Mouse (Mus musculus): Measurements from ENCODE around the gene Mast1. TPM values are rescaled to one million over a fixed set of nuclear protein-coding genes. Genes with fewer than 3 reads are reported as not detected.

Gene Mast1
- total and polyA plus RNA-seq, 3 experiments: 0.21 to 0.34 TPM; not detected in 1

DNA sequence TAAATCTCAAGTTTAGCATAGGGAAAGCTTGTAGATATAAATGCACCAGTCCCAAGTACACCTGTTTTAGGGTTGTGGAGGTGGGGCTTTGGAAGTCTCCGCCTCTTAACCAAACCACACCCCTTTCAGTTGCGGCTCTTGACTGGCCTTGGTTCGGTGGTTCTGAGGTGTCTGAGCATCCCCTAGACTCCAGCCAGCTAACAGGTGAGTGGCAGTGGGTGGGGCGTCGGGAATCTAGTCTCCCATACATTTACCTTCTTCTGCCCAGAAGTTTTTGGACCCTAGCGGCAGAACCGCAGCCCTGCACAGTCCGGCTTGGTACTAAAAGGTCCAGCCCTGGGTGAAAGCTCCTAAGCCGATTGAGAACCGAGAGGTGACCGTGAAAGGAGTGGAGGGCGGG is 12.6 kb upstream of the Mast1 start:
- Histone ChIP-seq H3K36me3 (replicated peaks in 1 of 2; ENCODE audit: control insufficient read depth in 1 of 2, insufficient read depth in 1 of 2, low read length in 1 of 2) (no peaks in the 10 kb centered on the region), H3K9ac (ENCODE audit: insufficient read depth, low read depth) (no peak overlapping the region), H3K4me3 (replicated peaks in 1 of 3; ENCODE audit: low read depth in 2 of 3, low read length in 2 of 3, poor library complexity in 1 of 3) (no peak overlapping the region), H3K79me2 (replicated peaks; ENCODE audit: control insufficient read depth, extremely low read depth, insufficient read depth, poor library complexity, severe bottlenecking) (no peaks in the 10 kb centered on the region), H3K4me1 (ENCODE audit: control insufficient read depth in 1 of 2, insufficient read depth in 2 of 2) (peaks cover 6 to 7% of the 10 kb centered on the region in 2 experiments), H3K9me3 (replicated peaks; ENCODE audit: low read length) (peaks cover 2% of the 10 kb centered on the region), H3K27ac (ENCODE audit: insufficient read depth, low read depth) (no peak overlapping the region), H3K4me2 (ENCODE audit: insufficient read depth, low read depth, poor library complexity, severe bottlenecking) (no peak overlapping the region), H3K27me3 (replicated peaks) (peaks cover 57% of the 10 kb centered on the region)
- dilution Hi-C loops (cut with MboI; ENCODE audit: extremely low pct_ligation_motif_present, extremely low pct_unique_long_range_greater_than_20kb, low sequenced_read_pairs): no loop called here
- no peak for TF ChIP-seq ZC3H11A (IDR thresholded peaks at IDR 0.05; ENCODE audit: low read depth, low read length)
- in situ Hi-C loops (cut with MboI; ENCODE audit: low pct_ligation_motif_present, low pct_unique_long_range_greater_than_20kb, low sequenced_read_pairs): no loop called here
- no peak for DNase-seq (ENCODE audit: extremely low read depth)

DNA sequence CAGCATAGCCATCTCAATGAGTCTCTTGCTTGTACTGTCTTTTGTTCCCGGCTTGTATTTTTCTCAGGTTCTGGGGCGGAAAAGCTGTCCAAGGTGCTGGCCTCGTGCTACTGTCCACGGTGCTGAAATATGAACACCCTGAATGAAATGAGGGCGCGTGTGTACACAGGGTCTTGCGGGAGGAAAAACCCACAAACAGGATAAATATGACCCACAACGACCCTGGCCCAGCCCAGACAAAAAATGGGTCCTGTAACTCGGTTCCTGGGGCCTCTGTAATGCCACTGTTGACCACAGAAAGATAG is 10.0 kb upstream of the Mast1 start:
- no peak for DNase-seq (ENCODE audit: extremely low read depth)
- H3K27me3 ChIP-seq (replicated peaks): peaks cover 68% of the 10 kb centered on the region

DNA sequence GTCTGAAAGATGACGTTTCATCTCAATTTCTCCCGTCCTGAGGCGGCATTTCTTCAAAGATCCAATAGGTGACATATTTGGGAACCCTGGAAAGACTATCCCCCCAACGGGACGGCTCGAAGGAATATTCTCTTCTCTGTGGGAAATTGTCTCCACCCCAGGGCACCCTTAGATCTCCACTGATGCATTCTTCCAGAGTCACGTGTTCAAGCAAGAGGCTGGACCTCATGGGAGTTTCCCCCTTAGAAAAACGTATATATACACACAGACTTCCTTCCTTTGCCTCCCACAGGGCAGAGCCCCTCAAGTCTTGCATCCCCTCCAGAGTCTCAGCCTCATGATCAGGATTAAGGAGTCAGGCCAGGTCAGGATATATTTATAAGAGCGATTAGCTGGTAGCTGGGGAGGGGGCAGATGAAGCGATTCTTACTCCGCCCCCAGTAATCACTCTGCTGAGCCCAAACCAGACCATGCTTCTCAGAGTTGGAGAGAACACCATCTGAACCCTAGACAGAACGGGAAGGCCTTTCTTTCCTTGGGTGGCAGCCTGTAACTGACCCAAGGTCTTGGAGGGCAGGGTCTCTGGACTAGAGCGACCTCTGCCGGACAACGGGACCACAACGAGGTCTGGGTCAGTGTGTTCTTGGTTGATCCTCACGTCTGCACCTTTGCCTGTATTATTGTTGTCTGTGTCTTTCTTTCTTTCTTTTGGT is 9.5 kb upstream of the Mast1 start, which contains the start of gene Rtbdn:
TSS of gene Rtbdn (plus strand) at position 464 of the 713 bp plus-strand sequence.
- peak; percentile 39 for TF ChIP-seq RAD21 (IDR thresholded peaks at IDR 0.05; ENCODE audit: low read depth, low read length)
- TF ChIP-seq SMC3 (IDR thresholded peaks at IDR 0.05; ENCODE audit: low read depth, low read length): peak; percentile 29; the same call in 1 of the 2 replicates
- peak in 1 of 2 experiments; percentile 61; a peak in 2 of 4 replicates for TF ChIP-seq CTCF (conservative IDR thresholded peaks at IDR 0.05 in 1 of 2, IDR thresholded peaks at IDR 0.05 in 1 of 2; ENCODE audit: low read depth in 2 of 2, low read length in 2 of 2)
- no peak for TF ChIP-seq MAZ (IDR thresholded peaks at IDR 0.05; ENCODE audit: low read depth, low read length)
- Histone ChIP-seq H3K36me3 (replicated peaks in 1 of 2; ENCODE audit: control insufficient read depth in 1 of 2, insufficient read depth in 1 of 2, low read length in 1 of 2) (no peaks in the 10 kb centered on the region), H3K4me2 (ENCODE audit: insufficient read depth, low read depth, poor library complexity, severe bottlenecking) (peak within 1 kb of the TSS; percentile 16), H3K79me2 (replicated peaks; ENCODE audit: control insufficient read depth, extremely low read depth, insufficient read depth, poor library complexity, severe bottlenecking) (no peaks in the 10 kb centered on the region), H3K27me3 (replicated peaks) (peaks cover 70% of the 10 kb centered on the region), H3K4me1 (ENCODE audit: control insufficient read depth in 1 of 2, insufficient read depth in 2 of 2) (peaks cover 0 to 9% of the 10 kb centered on the region in 2 experiments; a peak in 2 of 4 replicates), H3K9me3 (replicated peaks; ENCODE audit: low read length) (peaks cover 2% of the 10 kb centered on the region), H3K4me3 (replicated peaks in 1 of 3; ENCODE audit: low read depth in 2 of 3, low read length in 2 of 3, poor library complexity in 1 of 3) (no peak within 1 kb of the TSS), H3K9ac (ENCODE audit: insufficient read depth, low read depth) (no peak within 1 kb of the TSS), H3K27ac (ENCODE audit: insufficient read depth, low read depth) (no peak within 1 kb of the TSS)
- no peak for DNase-seq (ENCODE audit: extremely low read depth)
- dilution Hi-C loops (cut with MboI; ENCODE audit: extremely low pct_ligation_motif_present, extremely low pct_unique_long_range_greater_than_20kb, low sequenced_read_pairs): no loop called here
- in situ Hi-C loops (cut with MboI; ENCODE audit: low pct_ligation_motif_present, low pct_unique_long_range_greater_than_20kb, low sequenced_read_pairs): no loop called here

More for the DNA sequence above, 10.0 kb upstream of the Mast1 start:
- Histone ChIP-seq H3K36me3 (replicated peaks in 1 of 2; ENCODE audit: control insufficient read depth in 1 of 2, insufficient read depth in 1 of 2, low read length in 1 of 2) (no peaks in the 10 kb centered on the region), H3K9ac (ENCODE audit: insufficient read depth, low read depth) (no peak overlapping the region), H3K27ac (ENCODE audit: insufficient read depth, low read depth) (no peak overlapping the region), H3K4me2 (ENCODE audit: insufficient read depth, low read depth, poor library complexity, severe bottlenecking) (no peak overlapping the region), H3K4me1 (ENCODE audit: control insufficient read depth in 1 of 2, insufficient read depth in 2 of 2) (peaks cover 0 to 9% of the 10 kb centered on the region in 2 experiments; a peak in 2 of 4 replicates), H3K9me3 (replicated peaks; ENCODE audit: low read length) (peaks cover 2% of the 10 kb centered on the region), H3K79me2 (replicated peaks; ENCODE audit: control insufficient read depth, extremely low read depth, insufficient read depth, poor library complexity, severe bottlenecking) (no peaks in the 10 kb centered on the region), H3K4me3 (replicated peaks in 1 of 3; ENCODE audit: low read depth in 2 of 3, low read length in 2 of 3, poor library complexity in 1 of 3) (no peak overlapping the region)
- TF ChIP-seq NELFE (IDR thresholded peaks at IDR 0.05; ENCODE audit: low read depth, low read length) (no peak), RAD21 (IDR thresholded peaks at IDR 0.05; ENCODE audit: low read depth, low read length) (no peak), MAX (IDR thresholded peaks at IDR 0.05; ENCODE audit: low read length) (no peak), EP300 (IDR thresholded peaks at IDR 0.05; ENCODE audit: low read length) (no peak), POLR2AphosphoS2 (IDR thresholded peaks at IDR 0.05; ENCODE audit: low read depth, low read length) (no peak), SIN3A (IDR thresholded peaks at IDR 0.05; ENCODE audit: low read length) (peak; percentile 99), CHD2 (IDR thresholded peaks at IDR 0.05; ENCODE audit: low read length) (no peak), MAZ (IDR thresholded peaks at IDR 0.05; ENCODE audit: low read depth, low read length) (no peak), POLR2A (IDR thresholded peaks at IDR 0.05; ENCODE audit: low read depth, low read length) (no peak), MXI1 (IDR thresholded peaks at IDR 0.05; ENCODE audit: low read depth, low read length) (peak; percentile 68; the same call in 1 of the 2 replicates), TBP (conservative IDR thresholded peaks at IDR 0.05; ENCODE audit: low read depth, low read length) (no peak), NRF1 (IDR thresholded peaks at IDR 0.05; ENCODE audit: low read depth, low read length) (no peak), SMC3 (IDR thresholded peaks at IDR 0.05; ENCODE audit: low read depth, low read length) (no peak), ZKSCAN1 (IDR thresholded peaks at IDR 0.05; ENCODE audit: borderline replicate concordance, low read depth, low read length) (no peak)
- in situ Hi-C loops (cut with MboI; ENCODE audit: low pct_ligation_motif_present, low pct_unique_long_range_greater_than_20kb, low sequenced_read_pairs): no loop called here
- dilution Hi-C loops (cut with MboI; ENCODE audit: extremely low pct_ligation_motif_present, extremely low pct_unique_long_range_greater_than_20kb, low sequenced_read_pairs): no loop called here

All from CH12.LX (cell line).